Mouse (Mus musculus) lung, embryonic 16.5 days (tissue): ENCODE data around the gene Erg. TPM values are rescaled to one million over a fixed set of nuclear protein-coding genes. Genes with fewer than 3 reads are reported as not detected.
A peak's percentile ranks its signal among the peaks of the same experiment; 100 is the strongest.

Experiments used
- ATAC-seq: fragments of 200-750 bp; cut with Nextera tagmentation; 2 replicates; pipeline ENCODE4 v1.8.0; 2017; ENCODE audit warnings: low read depth, mild to moderate bottlenecking, moderate library complexity
- H3K27ac ChIP-seq: fragments of 300-500 bp; sonication (generic); 2 replicates; pipeline ENCODE4 v1.5.1; 2014; ENCODE audit warnings: mild to moderate bottlenecking, control low read depth, low read length
- H3K27me3 ChIP-seq: fragments of 300-500 bp; sonication (generic); 2 replicates; pipeline ENCODE4 v1.6.1; 2014; ENCODE audit warnings: low read depth, low read length, mixed read lengths; ENCODE audit not compliant: control insufficient read depth, insufficient read depth
- H3K36me3 ChIP-seq: fragments of 300-500 bp; sonication (generic); 2 replicates; pipeline ENCODE4 v1.6.1; 2014; ENCODE audit warnings: low read length; ENCODE audit not compliant: control insufficient read depth, insufficient read depth
- H3K4me1 ChIP-seq: fragments of 300-500 bp; sonication (generic); replicated peaks from 2 replicates; pipeline ENCODE4 v1.6.1; 2014; ENCODE audit warnings: low read length, mixed read lengths; ENCODE audit not compliant: control insufficient read depth, insufficient read depth
- H3K4me2 ChIP-seq: fragments of 300-500 bp; sonication (generic); 2 replicates; pipeline ENCODE4 v1.6.1; 2014; ENCODE audit warnings: low read depth, low read length, control low read depth
- H3K4me3 ChIP-seq: fragments of 300-500 bp; sonication (generic); 2 replicates; pipeline ENCODE4 v1.5.1; 2014; ENCODE audit warnings: mild to moderate bottlenecking, low read length, control low read depth
- H3K9ac ChIP-seq: fragments of 300-500 bp; sonication (generic); 2 replicates; pipeline ENCODE4 v1.6.1; 2014; ENCODE audit warnings: low read length, control low read depth
- H3K9me3 ChIP-seq: fragments of 300-500 bp; sonication (generic); 2 replicates; pipeline ENCODE4 v1.6.1; 2016; ENCODE audit warnings: low read length; ENCODE audit not compliant: control insufficient read depth
- WGBS: fragments of 180-500 bp; shearing (Covaris S2); extraction: QIAGEN DNeasy Blood & Tissue Kit; methylation state at CpG from one replicate; pipeline ENCODE4 v1.1.7; 2014; 5-methylcytosine and 5-hydroxymethylcytosine counted together
- polyA plus RNA-seq: library from polyadenylated mRNA; unstranded; fragments of >200 nt; fragmentation: Nextera tagmentation; extraction: Ambion mirVana; gene quantifications from 2 replicates; pipeline ENCODE4 v1.2.1, GENCODE M21; 2015

Gene Erg
- polyA plus RNA-seq, 1 experiment from 2014 or later = 11.7 TPM

DNA sequence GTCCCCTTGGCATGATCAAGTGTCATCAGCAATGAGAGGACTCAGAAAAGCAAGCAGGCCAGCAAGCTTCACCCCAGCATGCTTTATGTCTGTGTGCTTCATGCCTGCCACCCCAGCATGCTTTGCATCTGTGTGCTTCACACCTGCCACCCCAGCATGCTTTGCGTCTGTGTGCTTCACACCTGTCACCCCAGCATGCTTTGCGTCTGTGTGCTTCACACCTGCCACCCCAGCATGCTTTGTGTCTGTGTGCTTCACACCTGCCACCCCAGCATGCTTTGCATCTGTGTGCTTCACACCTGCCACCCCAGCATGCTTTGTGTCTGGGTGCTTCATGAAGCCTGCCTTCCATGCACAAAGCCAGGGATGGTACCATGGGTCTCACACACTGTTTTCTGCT, 33.3 kb downstream of the Erg start:
- H3K27me3 ChIP-seq = no peaks in the 10 kb centered on the region
- H3K36me3 ChIP-seq = no peaks in the 10 kb centered on the region
- ATAC-seq = no peak
- H3K4me3 ChIP-seq = no peak overlapping the region
- 82% methylated on average over 2 of the region's 2 CpGs for WGBS
- H3K9me3 ChIP-seq = no peaks in the 10 kb centered on the region
- no peak overlapping the region for H3K9ac ChIP-seq
- H3K27ac ChIP-seq = no peak overlapping the region
- H3K4me1 ChIP-seq = peaks cover 7% of the 10 kb centered on the region
- no peak overlapping the region for H3K4me2 ChIP-seq

DNA sequence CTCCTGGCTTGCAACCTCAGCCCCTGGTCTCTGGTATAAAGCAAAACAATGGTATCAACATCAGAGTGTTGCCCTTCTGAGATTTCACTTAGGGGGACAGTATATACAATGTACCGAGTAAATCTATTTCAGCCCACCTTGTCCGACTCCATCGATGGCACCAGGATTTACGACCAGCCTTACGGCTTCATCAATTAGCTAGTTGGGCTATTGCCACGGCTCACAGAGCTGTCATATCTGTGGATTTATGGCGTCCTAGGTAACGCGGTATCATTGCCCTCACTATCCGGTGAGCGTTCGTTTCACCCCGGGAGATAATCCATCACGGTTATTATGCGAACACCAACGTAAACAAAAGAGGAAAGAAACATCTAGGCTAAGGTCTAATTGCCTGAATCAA, 33.9 kb downstream of the Erg start:
- 41% methylated on average over 16 of the region's 16 CpGs for WGBS

DNA sequence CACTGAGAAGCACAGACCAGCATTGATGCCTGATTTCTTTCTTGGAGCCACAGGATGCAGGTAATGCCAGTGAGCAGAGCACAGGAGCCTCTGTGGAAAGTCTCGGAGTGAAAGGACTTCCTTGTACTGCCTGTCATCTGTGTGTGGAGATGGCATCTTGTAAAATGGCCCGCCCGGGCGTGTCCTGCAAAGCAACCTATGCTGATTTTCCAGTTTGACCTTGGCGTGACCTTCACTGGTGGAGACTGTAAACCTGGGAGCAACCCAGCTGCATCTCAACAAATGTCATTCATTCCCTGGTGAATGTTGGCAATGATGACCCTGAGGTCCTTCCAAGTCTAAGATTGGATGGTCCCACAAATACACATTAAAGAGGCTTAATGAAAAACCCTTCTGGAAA, 35.9 kb downstream of the Erg start:
- no peak overlapping the region for H3K4me2 ChIP-seq
- peak overlapping the region; percentile 5; the same call in 1 of the 2 replicates for H3K27ac ChIP-seq
- no peaks in the 10 kb centered on the region for H3K27me3 ChIP-seq
- H3K4me3 ChIP-seq = no peak overlapping the region
- no peaks in the 10 kb centered on the region for H3K36me3 ChIP-seq
- H3K4me1 ChIP-seq = peaks cover 7% of the 10 kb centered on the region
- H3K9ac ChIP-seq = no peak overlapping the region
- no peak for ATAC-seq
- H3K9me3 ChIP-seq = no peaks in the 10 kb centered on the region
- WGBS = 82% methylated on average over 5 of the region's 5 CpGs

More for the DNA sequence above, 33.9 kb downstream of the Erg start:
- H3K9ac ChIP-seq = no peak overlapping the region
- H3K4me2 ChIP-seq = no peak overlapping the region
- H3K27ac ChIP-seq = no peak overlapping the region
- no peaks in the 10 kb centered on the region for H3K27me3 ChIP-seq
- H3K9me3 ChIP-seq = no peaks in the 10 kb centered on the region
- no peaks in the 10 kb centered on the region for H3K36me3 ChIP-seq
- ATAC-seq = no peak
- H3K4me3 ChIP-seq = no peak overlapping the region
- peaks cover 7% of the 10 kb centered on the region for H3K4me1 ChIP-seq

DNA sequence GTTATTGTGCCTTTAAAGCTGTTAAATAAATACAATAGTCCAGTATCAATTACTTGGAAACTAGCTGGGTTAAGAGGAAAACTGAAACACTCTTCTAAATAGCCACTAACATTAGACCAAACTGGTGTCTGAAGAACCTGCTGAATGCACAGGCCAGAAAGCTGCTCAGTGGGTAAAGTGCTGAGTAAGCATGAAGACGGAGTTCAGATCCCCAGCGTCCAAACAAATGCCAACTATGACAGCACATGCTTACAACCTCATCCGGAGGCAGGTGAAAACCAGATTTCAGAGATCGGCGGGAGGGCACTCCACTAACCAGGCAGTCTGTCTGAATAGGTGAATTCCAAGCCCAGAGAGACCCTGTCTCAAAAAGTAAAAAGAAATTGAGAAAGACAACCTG, 41.6 kb downstream of the Erg start:
- H3K4me1 ChIP-seq = peaks cover 4% of the 10 kb centered on the region
- no peaks in the 10 kb centered on the region for H3K9me3 ChIP-seq
- H3K9ac ChIP-seq = no peak overlapping the region
- no peaks in the 10 kb centered on the region for H3K36me3 ChIP-seq
- no peak overlapping the region for H3K4me3 ChIP-seq
- no peak overlapping the region for H3K27ac ChIP-seq
- no peak for ATAC-seq
- no peaks in the 10 kb centered on the region for H3K27me3 ChIP-seq
- WGBS = 79% methylated on average over 5 of the region's 5 CpGs
- H3K4me2 ChIP-seq = no peak overlapping the region

DNA sequence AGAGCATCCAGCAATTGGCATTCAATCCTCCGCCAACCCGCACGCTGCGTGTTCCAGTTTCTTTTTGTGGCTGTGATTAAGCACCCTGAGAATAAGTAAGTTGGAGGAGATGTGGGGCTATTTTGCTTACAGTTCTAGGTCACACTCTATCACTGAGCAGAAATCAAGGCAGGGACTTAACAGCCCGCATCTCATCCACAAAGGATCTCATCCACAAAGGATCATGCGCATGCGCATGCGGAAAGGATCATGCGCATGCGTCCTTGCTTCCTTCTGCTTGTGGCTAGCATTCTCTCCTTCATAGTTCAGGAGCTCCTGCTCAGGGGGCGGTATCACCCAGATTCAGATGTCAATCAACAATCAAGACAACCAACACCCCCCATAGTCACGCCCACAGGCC, 42.9 kb downstream of the Erg start:
- Histone ChIP-seq H3K4me1 (no peaks in the 10 kb centered on the region), H3K27ac (no peak overlapping the region), H3K27me3 (no peaks in the 10 kb centered on the region), H3K9ac (no peak overlapping the region), H3K9me3 (no peaks in the 10 kb centered on the region), H3K36me3 (no peaks in the 10 kb centered on the region), H3K4me2 (no peak overlapping the region), H3K4me3 (no peak overlapping the region)
- no peak for ATAC-seq
- 89% methylated on average over 12 of the region's 12 CpGs for WGBS

DNA sequence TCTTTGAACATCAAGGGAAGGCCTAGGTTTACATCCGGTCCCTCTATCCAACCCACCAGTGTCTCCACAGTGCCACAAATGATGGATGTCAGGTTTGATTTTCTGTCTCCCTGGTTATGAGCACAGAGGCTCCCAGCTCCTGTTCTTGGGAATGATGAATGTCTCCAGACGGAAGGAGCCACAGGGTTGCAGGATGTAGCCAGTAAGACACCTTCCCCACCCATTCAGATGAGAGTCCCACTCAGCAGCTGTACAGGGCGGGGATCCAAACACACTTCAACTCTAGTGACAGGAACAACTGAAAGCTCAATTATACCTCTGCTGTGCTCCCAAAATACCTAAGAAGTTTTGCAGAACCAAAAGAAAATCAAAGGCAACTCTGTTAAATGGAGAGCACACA, 51.2 kb downstream of the Erg start:
- H3K4me2 ChIP-seq = no peak overlapping the region
- H3K9ac ChIP-seq = no peak overlapping the region
- WGBS = 43% methylated on average over 3 of the region's 3 CpGs
- H3K4me1 ChIP-seq = no peaks in the 10 kb centered on the region
- no peaks in the 10 kb centered on the region for H3K9me3 ChIP-seq
- no peak overlapping the region for H3K27ac ChIP-seq
- no peak for ATAC-seq
- H3K36me3 ChIP-seq = no peaks in the 10 kb centered on the region
- no peak overlapping the region for H3K4me3 ChIP-seq
- H3K27me3 ChIP-seq = no peaks in the 10 kb centered on the region

DNA sequence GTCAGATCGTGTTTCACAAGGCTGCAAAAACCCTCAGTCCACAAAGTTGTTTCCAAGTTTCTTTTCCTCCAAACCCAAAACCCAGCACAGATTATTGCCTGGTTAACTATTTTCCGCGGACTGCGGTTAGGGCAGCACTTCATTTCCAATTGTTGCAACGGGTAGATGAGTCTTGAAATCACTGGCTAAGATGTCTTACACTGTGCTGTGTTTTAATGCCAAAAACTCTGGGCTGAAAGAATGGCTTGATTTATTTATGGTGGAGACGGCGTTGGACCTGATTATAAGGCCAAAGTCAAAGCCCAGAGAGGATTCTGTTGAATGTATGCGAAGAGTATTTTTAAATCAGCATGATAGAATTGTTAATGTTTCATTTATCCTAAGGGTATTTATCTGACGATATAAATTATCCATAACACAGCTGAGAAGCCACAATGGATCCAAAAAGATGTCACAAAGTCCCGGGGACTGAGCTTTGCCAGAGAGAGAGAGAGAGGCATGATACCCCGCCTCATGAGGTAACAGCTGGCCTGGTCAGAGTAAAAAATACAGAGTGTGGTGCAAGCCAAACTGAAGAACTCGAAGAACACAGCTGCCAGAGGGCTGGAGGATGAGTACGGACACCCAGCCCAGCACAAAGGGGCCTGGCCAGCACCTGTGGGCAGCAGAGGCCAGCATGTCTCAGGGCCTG, 53.9 kb downstream of the Erg start:
- Histone ChIP-seq H3K36me3 (no peaks in the 10 kb centered on the region), H3K4me1 (0 out of 2 replicates have a peak, but pooled peaks cover 2% of the 10 kb centered on the region), H3K4me2 (no peak overlapping the region), H3K27ac (no peak overlapping the region), H3K4me3 (no peak overlapping the region), H3K27me3 (no peaks in the 10 kb centered on the region), H3K9ac (no peak overlapping the region), H3K9me3 (no peaks in the 10 kb centered on the region)
- 67% methylated on average over 13 of the region's 13 CpGs for WGBS
- peak; percentile 36; the same call in 1 of the 2 replicates for ATAC-seq

DNA sequence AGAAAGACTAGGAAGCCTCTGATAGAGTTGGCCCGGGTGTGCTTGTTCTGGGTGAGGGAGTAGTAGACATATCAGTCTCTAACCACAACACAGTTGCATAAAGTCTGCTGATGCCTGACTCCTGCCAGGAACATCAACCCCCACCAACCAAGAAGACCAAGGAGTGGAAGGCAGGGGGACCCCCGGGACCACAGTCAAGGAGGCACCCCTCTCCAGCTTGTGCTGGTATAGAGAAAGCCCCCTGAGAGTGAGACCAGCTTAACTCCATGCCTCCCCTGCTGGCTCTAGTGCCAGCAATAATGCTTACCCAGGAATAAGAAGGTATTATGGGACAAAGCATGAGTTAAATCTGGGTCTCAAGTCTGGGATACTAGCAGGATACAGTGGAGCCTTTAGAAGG, 58.8 kb downstream of the Erg start:
- WGBS = 93% methylated on average over 2 of the region's 2 CpGs
- H3K4me3 ChIP-seq = no peak overlapping the region
- 0 out of 2 replicates have a peak, but pooled peaks cover 2% of the 10 kb centered on the region for H3K4me1 ChIP-seq
- H3K27ac ChIP-seq = no peak overlapping the region
- no peak overlapping the region for H3K9ac ChIP-seq
- H3K27me3 ChIP-seq = no peaks in the 10 kb centered on the region
- H3K4me2 ChIP-seq = no peak overlapping the region
- no peaks in the 10 kb centered on the region for H3K9me3 ChIP-seq
- no peak for ATAC-seq
- H3K36me3 ChIP-seq = no peaks in the 10 kb centered on the region

DNA sequence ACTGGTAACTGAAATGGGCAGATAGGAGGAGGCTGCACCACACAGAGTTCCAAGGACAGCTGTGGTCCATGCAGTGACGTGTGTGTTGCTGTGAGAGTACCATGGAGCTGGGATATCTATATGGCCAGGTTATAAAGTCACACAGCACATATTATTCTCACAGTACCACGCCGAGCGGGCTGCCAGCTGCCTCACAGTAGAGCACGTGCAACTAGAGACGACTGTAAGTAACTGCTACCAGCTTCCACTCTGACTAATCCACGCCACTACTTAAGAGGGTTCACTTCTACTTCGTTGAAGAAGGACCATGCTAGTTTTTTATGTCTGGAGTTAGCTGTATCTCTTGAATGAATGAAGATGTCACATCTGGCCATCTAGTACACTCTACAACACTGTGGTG, 66.9 kb downstream of the Erg start:
- no peaks in the 10 kb centered on the region for H3K27me3 ChIP-seq
- no peak overlapping the region for H3K27ac ChIP-seq
- WGBS = 75% methylated on average over 8 of the region's 8 CpGs
- H3K4me3 ChIP-seq = no peak overlapping the region
- no peaks in the 10 kb centered on the region for H3K9me3 ChIP-seq
- no peaks in the 10 kb centered on the region for H3K36me3 ChIP-seq
- no peak for ATAC-seq
- no peak overlapping the region for H3K4me2 ChIP-seq
- H3K9ac ChIP-seq = no peak overlapping the region
- no peaks in the 10 kb centered on the region for H3K4me1 ChIP-seq

DNA sequence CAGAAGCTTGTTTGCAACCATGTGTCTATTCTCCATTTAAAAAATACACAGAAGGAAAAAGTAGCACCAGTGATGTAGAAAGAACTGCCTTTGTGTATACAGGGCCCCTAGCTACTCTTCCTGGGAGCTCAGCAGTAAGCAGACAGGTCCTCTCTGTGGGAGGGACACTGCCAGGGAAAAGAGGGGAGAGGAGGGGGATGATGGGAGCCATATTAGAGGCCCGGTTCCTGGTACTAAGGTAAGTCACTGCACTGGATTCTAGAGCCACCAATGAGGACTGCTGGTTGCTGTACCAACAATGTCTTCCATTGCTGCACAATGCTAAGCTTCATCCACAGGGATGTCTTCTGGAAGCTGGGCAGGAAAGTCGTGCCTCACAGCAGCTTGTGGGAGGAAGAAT, 80.3 kb downstream of the Erg start:
- Histone ChIP-seq H3K27me3 (no peaks in the 10 kb centered on the region), H3K4me2 (no peak overlapping the region), H3K27ac (no peak overlapping the region), H3K9me3 (no peaks in the 10 kb centered on the region), H3K4me3 (no peak overlapping the region), H3K4me1 (no peaks in the 10 kb centered on the region), H3K36me3 (no peaks in the 10 kb centered on the region), H3K9ac (no peak overlapping the region)
- WGBS = 68% methylated on average over 2 of the region's 2 CpGs
- no peak for ATAC-seq
